Mouse (Mus musculus): ENCODE measurements at regions not wholly inside any gene's neighbourhood (a gene's known extent, or its start where the extent isn't known, plus 50 kb on each side); places are given as distances from the start of the nearest gene placed in this dataset.

DNA sequence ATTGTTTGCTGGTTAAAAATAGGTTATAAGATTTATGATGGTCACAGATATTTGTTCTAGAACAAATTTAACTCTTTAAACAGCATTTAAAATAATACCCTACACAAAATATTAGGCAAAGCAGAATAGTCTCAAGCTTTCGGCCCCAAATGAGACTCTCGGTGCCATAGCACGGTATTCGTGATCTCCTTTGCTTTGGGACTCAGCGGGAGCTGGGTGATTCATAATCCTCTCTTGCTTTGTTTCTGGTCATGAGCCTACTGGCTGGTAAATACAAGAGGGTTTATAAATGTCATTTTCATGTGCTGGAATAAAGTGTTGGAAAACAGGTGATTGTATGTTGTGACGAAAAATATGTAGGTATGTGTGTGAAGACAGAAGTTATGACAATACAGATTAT lies 223.1 kb upstream of the Zic1 start:
- no peaks in the 10 kb centered on the region for H3K36me3 ChIP-seq (replicated peaks; ENCODE audit: control insufficient read depth, insufficient read depth, low read length)
- TF ChIP-seq CTCF (IDR thresholded peaks at IDR 0.05; ENCODE audit: low read depth) = no peak
- TF ChIP-seq EP300 (IDR thresholded peaks at IDR 0.05; ENCODE audit: low read depth) = no peak
- no peak for DNase-seq (ENCODE audit: low spot score)
- H3K4me1 ChIP-seq (ENCODE audit: control insufficient read depth, insufficient read depth) = no peaks in the 10 kb centered on the region
- no peak overlapping the region for H3K9ac ChIP-seq (replicated peaks; ENCODE audit: low read depth, low read length)
- no peaks in the 10 kb centered on the region for H3K27me3 ChIP-seq (ENCODE audit: control insufficient read depth, insufficient read depth, low read length)
- no peak overlapping the region for H3K4me2 ChIP-seq (ENCODE audit: low read depth, low read length)
- 78% methylated on average over 6 of the region's 6 CpGs for WGBS
- H3K4me3 ChIP-seq (ENCODE audit: low read depth, low read length) = no peak overlapping the region
- no peak overlapping the region for H3K27ac ChIP-seq (ENCODE audit: low read depth)
- ATAC-seq (ENCODE audit: insufficient read depth, low read depth) = no peak
- H3K9me3 ChIP-seq (replicated peaks; ENCODE audit: control insufficient read depth, low read length) = no peaks in the 10 kb centered on the region

DNA sequence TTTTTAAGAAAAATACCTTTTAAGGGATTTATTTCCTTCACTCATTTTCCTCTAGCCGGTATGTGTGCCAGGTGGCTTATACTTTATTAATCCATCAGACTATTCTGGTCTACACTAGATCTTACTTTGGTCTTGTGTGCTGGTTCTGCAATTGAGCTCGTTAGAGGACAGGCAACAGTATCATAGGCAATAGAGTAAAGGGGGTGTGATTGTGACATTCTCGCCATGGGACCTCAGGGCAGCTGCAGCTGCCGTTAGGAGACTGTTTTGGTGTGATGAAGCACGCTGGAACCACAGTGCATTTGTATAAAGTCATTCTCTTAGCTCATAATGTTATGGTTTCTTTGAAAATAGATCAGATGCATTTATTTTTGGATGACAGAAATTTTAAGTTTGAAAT lies 222.3 kb upstream of the Zic1 start:
- Histone ChIP-seq H3K9me3 (replicated peaks; ENCODE audit: control insufficient read depth, low read length) (no peaks in the 10 kb centered on the region), H3K27me3 (ENCODE audit: control insufficient read depth, insufficient read depth, low read length) (no peaks in the 10 kb centered on the region), H3K36me3 (replicated peaks; ENCODE audit: control insufficient read depth, insufficient read depth, low read length) (no peaks in the 10 kb centered on the region), H3K27ac (ENCODE audit: low read depth) (no peak overlapping the region), H3K9ac (replicated peaks; ENCODE audit: low read depth, low read length) (no peak overlapping the region), H3K4me2 (ENCODE audit: low read depth, low read length) (no peak overlapping the region), H3K4me1 (ENCODE audit: control insufficient read depth, insufficient read depth) (no peaks in the 10 kb centered on the region), H3K4me3 (ENCODE audit: low read depth, low read length) (no peak overlapping the region)
- TF ChIP-seq CTCF (IDR thresholded peaks at IDR 0.05; ENCODE audit: low read depth) (no peak), EP300 (IDR thresholded peaks at IDR 0.05; ENCODE audit: low read depth) (no peak)
- WGBS = 55% methylated on average over 5 of the region's 5 CpGs
- DNase-seq (ENCODE audit: low spot score) (no peak), ATAC-seq (ENCODE audit: insufficient read depth, low read depth) (no peak)

DNA sequence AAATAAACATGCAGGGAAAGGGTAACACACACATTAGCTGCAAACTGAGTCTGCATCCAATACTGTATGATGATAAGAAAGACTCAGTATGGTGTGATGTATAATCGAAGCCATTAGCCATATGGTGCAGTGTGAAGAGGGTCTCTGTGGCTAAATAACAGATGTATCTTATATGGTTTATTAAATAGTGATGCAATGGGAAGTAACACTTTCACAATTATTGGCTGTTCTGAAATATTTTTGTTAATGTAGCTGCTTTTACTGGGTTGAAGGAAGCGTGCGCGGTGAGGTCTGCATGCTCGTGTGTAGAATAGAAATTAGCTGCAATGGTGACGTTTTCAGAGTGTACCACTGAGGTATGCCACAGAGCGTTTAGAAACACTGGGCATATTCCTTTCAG lies 221.7 kb upstream of the Zic1 start:
- Histone ChIP-seq H3K4me1 (ENCODE audit: control insufficient read depth, insufficient read depth) (no peaks in the 10 kb centered on the region), H3K27ac (ENCODE audit: low read depth) (no peak overlapping the region), H3K4me2 (ENCODE audit: low read depth, low read length) (no peak overlapping the region), H3K9me3 (replicated peaks; ENCODE audit: control insufficient read depth, low read length) (no peaks in the 10 kb centered on the region), H3K9ac (replicated peaks; ENCODE audit: low read depth, low read length) (no peak overlapping the region), H3K4me3 (ENCODE audit: low read depth, low read length) (no peak overlapping the region), H3K27me3 (ENCODE audit: control insufficient read depth, insufficient read depth, low read length) (no peaks in the 10 kb centered on the region), H3K36me3 (replicated peaks; ENCODE audit: control insufficient read depth, insufficient read depth, low read length) (no peaks in the 10 kb centered on the region)
- no peak for TF ChIP-seq EP300 (IDR thresholded peaks at IDR 0.05; ENCODE audit: low read depth)
- TF ChIP-seq CTCF (IDR thresholded peaks at IDR 0.05; ENCODE audit: low read depth) = no peak
- ATAC-seq (ENCODE audit: insufficient read depth, low read depth) = no peak
- no peak for DNase-seq (ENCODE audit: low spot score)
- WGBS = 81% methylated on average over 7 of the region's 7 CpGs

- no peaks in the 10 kb centered on the region for H3K4me1 ChIP-seq (ENCODE audit: control insufficient read depth, insufficient read depth)
- H3K36me3 ChIP-seq (replicated peaks; ENCODE audit: control insufficient read depth, insufficient read depth, low read length) = no peaks in the 10 kb centered on the region
- H3K4me2 ChIP-seq (ENCODE audit: low read depth, low read length) = no peak overlapping the region
- H3K27me3 ChIP-seq (ENCODE audit: control insufficient read depth, insufficient read depth, low read length) = no peaks in the 10 kb centered on the region
- no peak overlapping the region for H3K4me3 ChIP-seq (ENCODE audit: low read depth, low read length)
- H3K9me3 ChIP-seq (replicated peaks; ENCODE audit: control insufficient read depth, low read length) = no peaks in the 10 kb centered on the region
- WGBS = 74% methylated on average over 5 of the region's 5 CpGs
- H3K27ac ChIP-seq (ENCODE audit: low read depth) = no peak overlapping the region
- H3K9ac ChIP-seq (replicated peaks; ENCODE audit: low read depth, low read length) = no peak overlapping the region
- no peak for TF ChIP-seq CTCF (IDR thresholded peaks at IDR 0.05; ENCODE audit: low read depth)
- TF ChIP-seq EP300 (IDR thresholded peaks at IDR 0.05; ENCODE audit: low read depth) = no peak
- no peak for ATAC-seq (ENCODE audit: insufficient read depth, low read depth)
- DNase-seq (ENCODE audit: low spot score) = no peak
Measured at GRCm38 (mm10) chr9:91586635-91587034, 221.0 kb upstream of the Zic1 start.

- no peak overlapping the region for H3K4me2 ChIP-seq (ENCODE audit: low read depth, low read length)
- H3K4me3 ChIP-seq (ENCODE audit: low read depth, low read length) = no peak overlapping the region
- no peaks in the 10 kb centered on the region for H3K27me3 ChIP-seq (ENCODE audit: control insufficient read depth, insufficient read depth, low read length)
- no peak overlapping the region for H3K27ac ChIP-seq (ENCODE audit: low read depth)
- TF ChIP-seq CTCF (IDR thresholded peaks at IDR 0.05; ENCODE audit: low read depth) (no peak), EP300 (IDR thresholded peaks at IDR 0.05; ENCODE audit: low read depth) (no peak)
- DNase-seq (ENCODE audit: low spot score) = no peak
- ATAC-seq (ENCODE audit: insufficient read depth, low read depth) = no peak
- no peak overlapping the region for H3K9ac ChIP-seq (replicated peaks; ENCODE audit: low read depth, low read length)
- no peaks in the 10 kb centered on the region for H3K9me3 ChIP-seq (replicated peaks; ENCODE audit: control insufficient read depth, low read length)
- no peaks in the 10 kb centered on the region for H3K36me3 ChIP-seq (replicated peaks; ENCODE audit: control insufficient read depth, insufficient read depth, low read length)
- no peaks in the 10 kb centered on the region for H3K4me1 ChIP-seq (ENCODE audit: control insufficient read depth, insufficient read depth)
Measured at GRCm38 (mm10) chr9:91574156-91574555, 208.5 kb upstream of the Zic1 start.

DNA sequence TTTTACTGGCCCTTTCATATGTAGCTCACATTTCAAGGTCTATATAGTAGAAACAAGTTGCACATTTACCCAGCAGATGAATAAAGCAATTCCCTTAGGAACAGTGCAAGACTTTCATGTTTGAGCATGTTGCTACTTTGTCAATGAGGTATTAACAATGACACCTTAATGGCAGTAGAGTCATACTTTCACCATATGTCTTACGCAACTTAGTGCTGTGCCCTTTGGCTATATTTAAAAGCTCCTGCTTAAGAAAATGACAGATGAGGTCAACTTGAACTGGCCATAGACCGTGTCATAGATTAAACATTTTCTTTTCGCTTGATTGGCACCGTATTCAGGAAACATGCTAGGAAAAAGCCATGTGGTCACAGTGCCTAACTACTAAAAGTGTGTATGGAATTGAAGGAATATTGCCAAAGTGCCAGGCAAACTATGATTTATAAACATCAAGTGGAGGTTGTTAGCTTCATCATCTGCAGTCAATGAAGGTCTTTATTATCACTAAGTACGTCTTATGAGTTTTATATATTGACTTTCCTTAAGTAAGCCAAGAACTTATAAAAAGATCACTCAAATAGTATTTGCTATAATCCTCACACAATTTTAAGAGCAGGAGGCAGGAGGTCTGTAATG lies 200.5 kb upstream of the Zic1 start:
- ATAC-seq (ENCODE audit: insufficient read depth, low read depth) = no peak

More for the DNA sequence above, 200.5 kb upstream of the Zic1 start:
- no peaks in the 10 kb centered on the region for H3K36me3 ChIP-seq (replicated peaks; ENCODE audit: control insufficient read depth, insufficient read depth, low read length)
- no peak overlapping the region for H3K27ac ChIP-seq (ENCODE audit: low read depth)
- no peak for DNase-seq (ENCODE audit: low spot score)
- H3K4me3 ChIP-seq (ENCODE audit: low read depth, low read length) = no peak overlapping the region
- no peaks in the 10 kb centered on the region for H3K27me3 ChIP-seq (ENCODE audit: control insufficient read depth, insufficient read depth, low read length)
- no peak overlapping the region for H3K4me2 ChIP-seq (ENCODE audit: low read depth, low read length)
- no peaks in the 10 kb centered on the region for H3K9me3 ChIP-seq (replicated peaks; ENCODE audit: control insufficient read depth, low read length)
- H3K4me1 ChIP-seq (ENCODE audit: control insufficient read depth, insufficient read depth) = no peaks in the 10 kb centered on the region
- WGBS = 80% methylated on average over 5 of the region's 5 CpGs
- TF ChIP-seq EP300 (IDR thresholded peaks at IDR 0.05; ENCODE audit: low read depth) (no peak), CTCF (IDR thresholded peaks at IDR 0.05; ENCODE audit: low read depth) (no peak)
- H3K9ac ChIP-seq (replicated peaks; ENCODE audit: low read depth, low read length) = no peak overlapping the region

Data from heart, postnatal 0 days (tissue).